ENCODE assay signal across 9 mouse cellular contexts in genomic region chr7:59230768-59231167, GRCm38 (mm10). TPM values are rescaled to one million over a fixed set of nuclear protein-coding genes. Genes with fewer than 3 reads are reported as not detected.
DNase-seq lines count a peak whose midpoint lies in the region; ATAC-seq lines count a peak whose summit lies in the region.
"Had no signal": no experiment of that assay in that cellular context is flagged by ENCODE, and none has a peak within 500 bp of the region (broad histone marks: within the 10 kb centered on the region; RNA-seq: fewer than 3 reads in every experiment).

No protein-coding gene starts in this region.

- H3K27ac ChIP-seq in kidney, embryonic 15.5 days = no peak overlapping the region
- H3K27ac ChIP-seq in embryonic facial prominence, embryonic 14.5 days (replicated peaks; ENCODE audit: low read depth, low read length) = no peak overlapping the region
- H3K27ac ChIP-seq in intestine, embryonic 15.5 days = no peak overlapping the region
- H3K27ac ChIP-seq in midbrain, embryonic 15.5 days = no peak overlapping the region

- DNase-seq in kidney, postnatal 25 days = no peak
- DNase-seq in embryonic facial prominence, embryonic 14.5 days (ENCODE audit: low spot score) = no peak
- DNase-seq in frontal cortex, adult 2 months (ENCODE audit: extremely low spot score in 1 of 2, low spot score in 1 of 2) = no peak
- no peak for DNase-seq in left cerebral cortex, postnatal 25 days (ENCODE audit: low spot score in 2 of 2)
- DNase-seq in left cerebral cortex, adult 8-10 months (ENCODE audit: low spot score in 2 of 2) = no peak
- DNase-seq: layer of hippocampus, adult 9-11 months had no signal

- no peak overlapping the region for H3K9ac ChIP-seq in kidney, embryonic 15.5 days
- H3K9ac ChIP-seq in embryonic facial prominence, embryonic 14.5 days (ENCODE audit: low read depth, low read length) = peak overlapping the region; percentile 30; the same call in 1 of the 2 replicates
- no peak overlapping the region for H3K9ac ChIP-seq in intestine, embryonic 15.5 days
- no peak overlapping the region for H3K9ac ChIP-seq in midbrain, embryonic 15.5 days

- peak overlapping the region; percentile 72 for H3K4me2 ChIP-seq in kidney, embryonic 15.5 days
- H3K4me2 ChIP-seq in embryonic facial prominence, embryonic 14.5 days (ENCODE audit: low read depth, low read length) = peak overlapping the region; percentile 71
- H3K4me2 ChIP-seq in intestine, embryonic 15.5 days (replicated peaks) = peak overlapping the region; percentile 28; the same call in 1 of the 2 replicates
- H3K4me2 ChIP-seq in midbrain, embryonic 15.5 days = peak overlapping the region; percentile 55

- intact Hi-C loops in left cerebral cortex, postnatal 25 days (cut with DNase I) = no loop called here

- H3K9me3 ChIP-seq in kidney, embryonic 15.5 days (replicated peaks) = no peaks in the 10 kb centered on the region
- no peaks in the 10 kb centered on the region for H3K9me3 ChIP-seq in embryonic facial prominence, embryonic 14.5 days (ENCODE audit: control insufficient read depth, low read length)
- H3K9me3 ChIP-seq in intestine, embryonic 15.5 days = no peaks in the 10 kb centered on the region
- H3K9me3 ChIP-seq in midbrain, embryonic 15.5 days = no peaks in the 10 kb centered on the region

- H3K4me1 ChIP-seq in kidney, embryonic 15.5 days = peaks cover 10% of the 10 kb centered on the region
- peaks cover 11% of the 10 kb centered on the region; the same call in 1 of the 2 replicates for H3K4me1 ChIP-seq in embryonic facial prominence, embryonic 14.5 days (ENCODE audit: control insufficient read depth, insufficient read depth, low read length)
- 0 out of 2 replicates have a peak, but pooled peaks cover 4% of the 10 kb centered on the region for H3K4me1 ChIP-seq in intestine, embryonic 15.5 days (replicated peaks)
- H3K4me1 ChIP-seq in midbrain, embryonic 15.5 days = peaks cover 15% of the 10 kb centered on the region

- H3K4me3 ChIP-seq in kidney, embryonic 15.5 days (replicated peaks) = no peak overlapping the region; the same call in 1 of the 2 replicates
- peak overlapping the region; percentile 95 for H3K4me3 ChIP-seq in embryonic facial prominence, embryonic 14.5 days (ENCODE audit: low read depth, low read length)
- H3K4me3 ChIP-seq in intestine, embryonic 15.5 days (replicated peaks) = no peak overlapping the region
- peak overlapping the region; percentile 91 for H3K4me3 ChIP-seq in midbrain, embryonic 15.5 days

- 74% methylated on average over 5 of the region's 5 CpGs for WGBS in kidney, embryonic 15.5 days
- 59% methylated on average over 5 of the region's 5 CpGs for WGBS in embryonic facial prominence, embryonic 14.5 days
- 62% methylated on average over 5 of the region's 5 CpGs for WGBS in intestine, embryonic 15.5 days
- 44% methylated on average over 5 of the region's 5 CpGs for WGBS in midbrain, embryonic 15.5 days

- no peaks in the 10 kb centered on the region for H3K36me3 ChIP-seq in kidney, embryonic 15.5 days
- H3K36me3 ChIP-seq in embryonic facial prominence, embryonic 14.5 days (ENCODE audit: control insufficient read depth, insufficient read depth, low read length) = no peaks in the 10 kb centered on the region
- H3K36me3 ChIP-seq in intestine, embryonic 15.5 days = no peaks in the 10 kb centered on the region
- no peaks in the 10 kb centered on the region for H3K36me3 ChIP-seq in midbrain, embryonic 15.5 days (replicated peaks)

- H3K27me3 ChIP-seq in kidney, embryonic 15.5 days = no peaks in the 10 kb centered on the region
- H3K27me3 ChIP-seq in embryonic facial prominence, embryonic 14.5 days (replicated peaks; ENCODE audit: control insufficient read depth, insufficient read depth, low read length) = no peaks in the 10 kb centered on the region
- no peaks in the 10 kb centered on the region for H3K27me3 ChIP-seq in intestine, embryonic 15.5 days (replicated peaks)
- H3K27me3 ChIP-seq in midbrain, embryonic 15.5 days (replicated peaks) = no peaks in the 10 kb centered on the region

- no peak for ATAC-seq in kidney, embryonic 15.5 days (replicated peaks; ENCODE audit: low FRiP score)
- ATAC-seq in embryonic facial prominence, embryonic 14.5 days (ENCODE audit: low read depth) = no peak
- ATAC-seq in intestine, embryonic 15.5 days = no peak
- no peak for ATAC-seq in midbrain, embryonic 15.5 days (replicated peaks)

RNA-seq across cellular contexts. Expression of gene Ube3a, which starts 2.2 kb away (rescaled TPM):
- polyA plus RNA-seq in kidney, embryonic 15.5 days (2015; fragmentation: Nextera tagmentation; extraction: Ambion mirVana) = 133 and 136 TPM in 2 replicates
- 136 and 144 TPM in 2 replicates for polyA plus RNA-seq in embryonic facial prominence, embryonic 14.5 days (2014; fragmentation: Nextera tagmentation; extraction: Ambion mirVana)
- 114 and 136 TPM in 2 replicates for polyA plus RNA-seq in intestine, embryonic 15.5 days (2015; fragmentation: Nextera tagmentation; extraction: Ambion mirVana)
- 159 and 165 TPM in 2 replicates for polyA plus RNA-seq in midbrain, embryonic 15.5 days (2015; fragmentation: Nextera tagmentation; extraction: Ambion mirVana)
- 29.0 and 32.2 TPM in 2 replicates for polyA plus RNA-seq in frontal cortex, adult 2 months (2012; rRNA removed)
- 100 to 1,000 TPM; 135 to 140 TPM for total RNA-seq in left cerebral cortex, postnatal 25 days (2021)
- total RNA-seq in left cerebral cortex, adult 8-10 months (2022) = 100 to 1,000 TPM; 113 to 150 (median 137) TPM

Comparison
In these comparisons a context has a peak if more than half of its experiments do, and no peak if none do; other contexts are left out.
1. H3K4me3 ChIP-seq: peak in embryonic facial prominence, embryonic 14.5 days (single experiment) and midbrain, embryonic 15.5 days (single experiment); none in kidney, embryonic 15.5 days (single experiment) and intestine, embryonic 15.5 days (single experiment).
2. Peak in every context shown above with its lines, with median percentiles within 50 percentile points of each other: H3K4me2 ChIP-seq.